Mouse (Mus musculus): ENCODE measurements around the gene Mindy4. TPM values are rescaled to one million over a fixed set of nuclear protein-coding genes. Genes with fewer than 3 reads are reported as not detected.

Mindy4 gene
- polyA plus RNA-seq, 1 experiment from 2014 or later: 24.2 TPM

- DNase-seq (ENCODE audit: low spot score, missing footprints): peak; percentile 81
- 71% methylated on average over 14 of the region's 14 CpGs for WGBS
- Histone ChIP-seq H3K4me1 (ENCODE audit: control insufficient read depth, insufficient read depth, low read length) (no peaks in the 10 kb centered on the region), H3K9me3 (ENCODE audit: control insufficient read depth, low read length) (no peaks in the 10 kb centered on the region), H3K9ac (ENCODE audit: low read length) (no peak overlapping the region), H3K27me3 (ENCODE audit: control insufficient read depth, insufficient read depth, low read length) (no peaks in the 10 kb centered on the region), H3K27ac (ENCODE audit: low read depth, low read length) (no peak overlapping the region; the same call in 1 of the 2 replicates), H3K36me3 (ENCODE audit: control insufficient read depth, insufficient read depth, low read length) (no peaks in the 10 kb centered on the region), H3K4me2 (no peak overlapping the region), H3K4me3 (ENCODE audit: low read depth, low read length) (no peak overlapping the region)
- no peak for ATAC-seq (ENCODE audit: low FRiP score)
Measured at GRCm38 (mm10) chr6:55258428-55259325, 55.5 kb downstream of the Mindy4 start.

GRCm38 (mm10) chr6:55262161-55262560, 59.0 kb downstream of the Mindy4 start:
- WGBS: 94% methylated on average over 12 of the region's 12 CpGs
- no peak overlapping the region for H3K4me2 ChIP-seq
- no peaks in the 10 kb centered on the region for H3K4me1 ChIP-seq (ENCODE audit: control insufficient read depth, insufficient read depth, low read length)
- no peak overlapping the region for H3K27ac ChIP-seq (ENCODE audit: low read depth, low read length)
- H3K4me3 ChIP-seq (ENCODE audit: low read depth, low read length): no peak overlapping the region
- ATAC-seq (ENCODE audit: low FRiP score) (no peak), DNase-seq (ENCODE audit: low spot score, missing footprints) (peak; percentile 66)
- no peak overlapping the region for H3K9ac ChIP-seq (ENCODE audit: low read length)
- 0 out of 2 replicates have a peak, but pooled peaks cover 2% of the 10 kb centered on the region for H3K36me3 ChIP-seq (ENCODE audit: control insufficient read depth, insufficient read depth, low read length)
- H3K27me3 ChIP-seq (ENCODE audit: control insufficient read depth, insufficient read depth, low read length): no peaks in the 10 kb centered on the region
- H3K9me3 ChIP-seq (ENCODE audit: control insufficient read depth, low read length): no peaks in the 10 kb centered on the region

DNA sequence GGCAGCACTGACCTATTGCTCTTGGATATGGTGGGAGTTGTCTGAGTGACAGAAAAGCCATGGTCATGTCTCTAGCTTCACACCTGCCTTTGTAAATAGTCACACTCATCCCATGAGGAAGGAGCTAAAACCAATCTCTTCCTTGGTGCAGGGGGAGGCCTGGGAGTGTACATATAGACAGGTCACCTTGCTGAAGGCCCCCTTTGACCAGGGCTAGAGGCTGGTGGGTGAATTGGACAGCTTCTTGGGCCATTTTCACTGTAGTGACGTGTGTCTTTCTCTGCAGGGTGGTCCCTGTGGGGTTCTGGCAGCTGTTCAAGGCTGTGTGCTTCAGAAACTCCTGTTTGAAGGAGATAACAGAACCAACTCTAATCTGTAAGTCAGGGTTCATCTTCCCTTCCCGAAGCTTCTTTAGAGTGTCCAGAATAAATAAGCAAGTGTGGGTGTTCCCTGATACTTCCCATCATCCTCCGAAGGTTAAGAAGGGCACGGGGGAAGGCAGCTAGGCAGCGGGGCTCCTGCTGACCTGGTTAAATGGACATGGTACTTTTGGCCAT, 60.4 kb downstream of the Mindy4 start:
- Histone ChIP-seq H3K9me3 (ENCODE audit: control insufficient read depth, low read length) (no peaks in the 10 kb centered on the region), H3K4me1 (ENCODE audit: control insufficient read depth, insufficient read depth, low read length) (no peaks in the 10 kb centered on the region), H3K27me3 (ENCODE audit: control insufficient read depth, insufficient read depth, low read length) (no peaks in the 10 kb centered on the region), H3K36me3 (ENCODE audit: control insufficient read depth, insufficient read depth, low read length) (0 out of 2 replicates have a peak, but pooled peaks cover 2% of the 10 kb centered on the region), H3K4me2 (no peak overlapping the region), H3K4me3 (ENCODE audit: low read depth, low read length) (no peak overlapping the region), H3K27ac (ENCODE audit: low read depth, low read length) (no peak overlapping the region), H3K9ac (ENCODE audit: low read length) (no peak overlapping the region)
- DNase-seq (ENCODE audit: low spot score, missing footprints) (peak; percentile 60), ATAC-seq (ENCODE audit: low FRiP score) (no peak)
- 85% methylated on average over 5 of the region's 5 CpGs for WGBS

DNA sequence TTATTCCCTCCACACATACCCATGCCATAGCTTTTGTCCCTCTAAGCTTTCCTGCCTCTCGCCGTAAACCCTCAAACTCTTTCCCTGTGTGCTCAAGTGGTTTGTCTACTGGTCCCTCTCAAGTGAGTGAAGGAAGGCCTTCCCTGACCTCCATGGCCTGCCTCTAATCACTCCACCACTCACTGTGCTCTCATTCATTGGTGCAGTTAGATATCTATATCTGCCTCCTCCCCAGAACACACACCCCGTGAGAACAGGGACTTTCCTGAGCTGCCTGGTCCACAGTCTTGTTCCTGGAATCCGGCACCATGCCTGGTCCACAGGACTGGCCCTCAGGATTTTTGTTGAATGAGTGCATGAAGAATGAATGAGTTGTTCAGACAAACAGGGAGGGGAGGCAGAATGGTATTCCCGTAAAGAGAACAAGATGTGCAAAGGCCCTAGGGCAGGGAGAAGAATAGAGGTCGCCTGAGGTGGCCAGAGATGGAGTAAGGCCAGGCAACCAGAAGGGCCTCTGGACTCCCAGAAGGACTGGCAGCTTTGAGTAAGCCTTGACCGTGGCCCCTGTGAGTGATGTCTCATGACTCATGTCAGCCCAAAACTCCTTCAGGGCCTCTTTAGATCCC, 61.7 kb downstream of the Mindy4 start:
- ATAC-seq (ENCODE audit: low FRiP score) (no peak), DNase-seq (ENCODE audit: low spot score, missing footprints) (peak; percentile 35)
- no peak overlapping the region for H3K4me3 ChIP-seq (ENCODE audit: low read depth, low read length)
- 92% methylated on average over 7 of the region's 7 CpGs for WGBS
- no peaks in the 10 kb centered on the region for H3K9me3 ChIP-seq (ENCODE audit: control insufficient read depth, low read length)
- H3K27me3 ChIP-seq (ENCODE audit: control insufficient read depth, insufficient read depth, low read length): no peaks in the 10 kb centered on the region
- H3K27ac ChIP-seq (ENCODE audit: low read depth, low read length): no peak overlapping the region
- no peaks in the 10 kb centered on the region for H3K4me1 ChIP-seq (ENCODE audit: control insufficient read depth, insufficient read depth, low read length)
- no peak overlapping the region for H3K4me2 ChIP-seq
- H3K36me3 ChIP-seq (ENCODE audit: control insufficient read depth, insufficient read depth, low read length): 0 out of 2 replicates have a peak, but pooled peaks cover 2% of the 10 kb centered on the region
- no peak overlapping the region for H3K9ac ChIP-seq (ENCODE audit: low read length)

- DNase-seq (ENCODE audit: low spot score, missing footprints): no peak
- Histone ChIP-seq H3K4me2 (no peak overlapping the region), H3K4me1 (ENCODE audit: control insufficient read depth, insufficient read depth, low read length) (no peaks in the 10 kb centered on the region), H3K27ac (ENCODE audit: low read depth, low read length) (no peak overlapping the region), H3K9me3 (ENCODE audit: control insufficient read depth, low read length) (no peaks in the 10 kb centered on the region), H3K27me3 (ENCODE audit: control insufficient read depth, insufficient read depth, low read length) (no peaks in the 10 kb centered on the region), H3K4me3 (ENCODE audit: low read depth, low read length) (no peak overlapping the region), H3K36me3 (ENCODE audit: control insufficient read depth, insufficient read depth, low read length) (no peaks in the 10 kb centered on the region), H3K9ac (ENCODE audit: low read length) (no peak overlapping the region)
- 71% methylated on average over 7 of the region's 7 CpGs for WGBS
- ATAC-seq (ENCODE audit: low FRiP score): no peak
Measured at GRCm38 (mm10) chr6:55272952-55273351, 69.8 kb downstream of the Mindy4 start.

DNA sequence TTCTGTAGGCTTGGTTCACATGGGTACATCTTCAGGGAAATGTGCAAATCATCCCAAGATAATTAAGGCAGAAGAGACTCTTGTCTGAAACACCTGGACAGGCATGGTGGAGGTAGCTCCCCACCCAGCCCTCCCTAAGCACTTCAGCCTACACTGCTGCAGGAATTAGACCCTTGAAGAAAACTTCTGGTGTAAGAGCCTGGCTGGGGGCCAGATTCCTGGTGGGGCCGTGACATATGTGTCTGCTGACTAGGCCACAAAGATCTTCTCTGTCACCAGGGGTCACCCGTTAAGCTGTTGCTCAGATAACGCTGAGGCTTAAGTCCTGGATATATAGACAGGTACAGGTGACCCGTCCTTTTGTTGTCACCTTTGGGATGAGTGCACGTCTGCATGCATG, 70.3 kb downstream of the Mindy4 start:
- H3K27ac ChIP-seq (ENCODE audit: low read depth, low read length): no peak overlapping the region

DNA sequence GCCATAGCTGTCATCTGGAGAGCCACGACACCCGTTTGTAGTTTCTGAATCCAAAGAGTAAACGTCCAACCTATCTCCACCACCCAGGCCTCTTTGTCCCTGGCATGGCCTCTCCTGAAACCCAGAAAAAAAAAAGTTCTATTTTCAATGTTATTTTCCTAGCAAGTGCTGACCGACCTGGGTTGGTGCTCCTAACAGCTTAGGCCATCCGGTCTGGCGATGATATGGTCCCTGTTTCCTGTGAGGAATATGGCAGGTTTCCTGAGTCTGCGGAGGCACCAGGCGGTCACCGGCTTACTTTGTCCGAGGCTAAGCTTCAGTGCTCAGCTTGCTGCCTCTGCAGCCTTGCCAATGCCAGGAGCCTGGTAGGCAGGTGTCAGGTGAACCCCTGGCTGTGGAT, 71.8 kb downstream of the Mindy4 start:
- 92% methylated on average over 10 of the region's 10 CpGs for whole genome bisulfite sequencing
- DNase-seq (ENCODE audit: low spot score, missing footprints): no peak
- H3K4me1 ChIP-seq (ENCODE audit: control insufficient read depth, insufficient read depth, low read length): no peaks in the 10 kb centered on the region

More for the DNA sequence above, 70.3 kb downstream of the Mindy4 start:
- DNase-seq (ENCODE audit: low spot score, missing footprints): no peak
- Histone ChIP-seq H3K4me1 (ENCODE audit: control insufficient read depth, insufficient read depth, low read length) (no peaks in the 10 kb centered on the region), H3K9me3 (ENCODE audit: control insufficient read depth, low read length) (no peaks in the 10 kb centered on the region), H3K4me2 (no peak overlapping the region), H3K36me3 (ENCODE audit: control insufficient read depth, insufficient read depth, low read length) (no peaks in the 10 kb centered on the region), H3K4me3 (ENCODE audit: low read depth, low read length) (no peak overlapping the region), H3K9ac (ENCODE audit: low read length) (no peak overlapping the region), H3K27me3 (ENCODE audit: control insufficient read depth, insufficient read depth, low read length) (no peaks in the 10 kb centered on the region)
- ATAC-seq (ENCODE audit: low FRiP score): no peak
- WGBS: 87% methylated on average over 5 of the region's 5 CpGs

GRCm38 (mm10) chr6:55275786-55276185, 72.6 kb downstream of the Mindy4 start:
- DNase-seq (ENCODE audit: low spot score, missing footprints): no peak
- no peak overlapping the region for H3K4me3 ChIP-seq (ENCODE audit: low read depth, low read length)
- H3K4me2 ChIP-seq: no peak overlapping the region
- no peaks in the 10 kb centered on the region for H3K36me3 ChIP-seq (ENCODE audit: control insufficient read depth, insufficient read depth, low read length)
- no peaks in the 10 kb centered on the region for H3K4me1 ChIP-seq (ENCODE audit: control insufficient read depth, insufficient read depth, low read length)
- H3K27ac ChIP-seq (ENCODE audit: low read depth, low read length): no peak overlapping the region
- no peaks in the 10 kb centered on the region for H3K9me3 ChIP-seq (ENCODE audit: control insufficient read depth, low read length)
- H3K9ac ChIP-seq (ENCODE audit: low read length): no peak overlapping the region
- no peaks in the 10 kb centered on the region for H3K27me3 ChIP-seq (ENCODE audit: control insufficient read depth, insufficient read depth, low read length)
- ATAC-seq (ENCODE audit: low FRiP score): no peak
- WGBS: 88% methylated on average over 8 of the region's 8 CpGs

More for the DNA sequence above, 71.8 kb downstream of the Mindy4 start:
- ATAC-seq (ENCODE audit: low FRiP score): no peak
- no peaks in the 10 kb centered on the region for H3K36me3 ChIP-seq (ENCODE audit: control insufficient read depth, insufficient read depth, low read length)
- no peaks in the 10 kb centered on the region for H3K27me3 ChIP-seq (ENCODE audit: control insufficient read depth, insufficient read depth, low read length)
- no peak overlapping the region for H3K4me2 ChIP-seq
- H3K9ac ChIP-seq (ENCODE audit: low read length): no peak overlapping the region
- H3K9me3 ChIP-seq (ENCODE audit: control insufficient read depth, low read length): no peaks in the 10 kb centered on the region
- no peak overlapping the region for H3K27ac ChIP-seq (ENCODE audit: low read depth, low read length)
- no peak overlapping the region for H3K4me3 ChIP-seq (ENCODE audit: low read depth, low read length)
